Mouse (Mus musculus): ENCODE measurements at regions not wholly inside any gene's neighbourhood (a gene's known extent, or its start where the extent isn't known, plus 50 kb on each side); places are given as distances from the start of the nearest gene placed in this dataset.

- Histone ChIP-seq H3K79me2 (replicated peaks; ENCODE audit: control insufficient read depth, insufficient read depth, low read length) (no peaks in the 10 kb centered on the region), H3K27ac (no peak overlapping the region), H3K9ac (ENCODE audit: low read depth, low read length) (no peak overlapping the region), H3K4me3 (no peak overlapping the region), H3K4me1 (ENCODE audit: control insufficient read depth, insufficient read depth, low read length) (no peaks in the 10 kb centered on the region), H3K27me3 (ENCODE audit: control insufficient read depth, insufficient read depth, low read length) (no peaks in the 10 kb centered on the region), H3K36me3 (ENCODE audit: control insufficient read depth, insufficient read depth, low read length) (no peaks in the 10 kb centered on the region)
- intact Hi-C loops (cut with DNase I): no loop called here
- DNase-seq: no peak
- 62% methylated on average over 5 of the region's 5 CpGs for WGBS
- TF ChIP-seq EP300 (IDR thresholded peaks at IDR 0.05; ENCODE audit: insufficient read depth, low read depth, low read length) (no peak), CTCF (IDR thresholded peaks at IDR 0.05) (no peak), POLR2A (IDR thresholded peaks at IDR 0.05; ENCODE audit: insufficient read depth, low read depth, low read length) (no peak)
These were observed 252.1 kb downstream of the Lipi start for GRCm38 (mm10) chr16:75333750-75334149.

- H3K36me3 ChIP-seq (ENCODE audit: control insufficient read depth, insufficient read depth, low read length): no peaks in the 10 kb centered on the region
- no peak for TF ChIP-seq POLR2A (IDR thresholded peaks at IDR 0.05; ENCODE audit: insufficient read depth, low read depth, low read length)
- TF ChIP-seq CTCF (IDR thresholded peaks at IDR 0.05): no peak
- TF ChIP-seq EP300 (IDR thresholded peaks at IDR 0.05; ENCODE audit: insufficient read depth, low read depth, low read length): no peak
- 81% methylated on average over 4 of the region's 4 CpGs for WGBS
- no peaks in the 10 kb centered on the region for H3K79me2 ChIP-seq (replicated peaks; ENCODE audit: control insufficient read depth, insufficient read depth, low read length)
- H3K4me1 ChIP-seq (ENCODE audit: control insufficient read depth, insufficient read depth, low read length): no peaks in the 10 kb centered on the region
- DNase-seq: no peak
- H3K27ac ChIP-seq: no peak overlapping the region
- no peak overlapping the region for H3K9ac ChIP-seq (ENCODE audit: low read depth, low read length)
- intact Hi-C loops (cut with DNase I): no loop called here
- no peaks in the 10 kb centered on the region for H3K27me3 ChIP-seq (ENCODE audit: control insufficient read depth, insufficient read depth, low read length)
- no peak overlapping the region for H3K4me3 ChIP-seq
These were observed 253.0 kb downstream of the Lipi start for GRCm38 (mm10) chr16:75332853-75333252.

- no peak overlapping the region for H3K27ac ChIP-seq
- H3K9ac ChIP-seq (ENCODE audit: low read depth, low read length): no peak overlapping the region
- H3K4me1 ChIP-seq (ENCODE audit: control insufficient read depth, insufficient read depth, low read length): no peaks in the 10 kb centered on the region
- DNase-seq: no peak
- no peaks in the 10 kb centered on the region for H3K79me2 ChIP-seq (replicated peaks; ENCODE audit: control insufficient read depth, insufficient read depth, low read length)
- TF ChIP-seq CTCF (IDR thresholded peaks at IDR 0.05): no peak
- no peak for TF ChIP-seq EP300 (IDR thresholded peaks at IDR 0.05; ENCODE audit: insufficient read depth, low read depth, low read length)
- no peak for TF ChIP-seq POLR2A (IDR thresholded peaks at IDR 0.05; ENCODE audit: insufficient read depth, low read depth, low read length)
- 57% methylated on average over 1 of the region's 1 CpGs for WGBS
- intact Hi-C loops (cut with DNase I): no loop called here
- no peaks in the 10 kb centered on the region for H3K36me3 ChIP-seq (ENCODE audit: control insufficient read depth, insufficient read depth, low read length)
- H3K27me3 ChIP-seq (ENCODE audit: control insufficient read depth, insufficient read depth, low read length): no peaks in the 10 kb centered on the region
- H3K4me3 ChIP-seq: no peak overlapping the region
These were observed 260.6 kb downstream of the Lipi start for GRCm38 (mm10) chr16:75325296-75325695.

- DNase-seq: no peak
- Histone ChIP-seq H3K9ac (ENCODE audit: low read depth, low read length) (no peak overlapping the region), H3K79me2 (replicated peaks; ENCODE audit: control insufficient read depth, insufficient read depth, low read length) (no peaks in the 10 kb centered on the region), H3K4me1 (ENCODE audit: control insufficient read depth, insufficient read depth, low read length) (no peaks in the 10 kb centered on the region), H3K36me3 (ENCODE audit: control insufficient read depth, insufficient read depth, low read length) (no peaks in the 10 kb centered on the region), H3K27me3 (ENCODE audit: control insufficient read depth, insufficient read depth, low read length) (no peaks in the 10 kb centered on the region), H3K4me3 (no peak overlapping the region), H3K27ac (no peak overlapping the region)
- no peak for TF ChIP-seq EP300 (IDR thresholded peaks at IDR 0.05; ENCODE audit: insufficient read depth, low read depth, low read length)
- TF ChIP-seq CTCF (IDR thresholded peaks at IDR 0.05): no peak
- TF ChIP-seq POLR2A (IDR thresholded peaks at IDR 0.05; ENCODE audit: insufficient read depth, low read depth, low read length): no peak
- intact Hi-C loops (cut with DNase I): no loop called here
- 58% methylated on average over 4 of the region's 4 CpGs for WGBS
These were observed 281.1 kb downstream of the Lipi start for GRCm38 (mm10) chr16:75304743-75305142.

- intact Hi-C loops (cut with DNase I): no loop called here
- no peaks in the 10 kb centered on the region for H3K36me3 ChIP-seq (ENCODE audit: control insufficient read depth, insufficient read depth, low read length)
- TF ChIP-seq POLR2A (IDR thresholded peaks at IDR 0.05; ENCODE audit: insufficient read depth, low read depth, low read length) (no peak), CTCF (IDR thresholded peaks at IDR 0.05) (no peak), EP300 (IDR thresholded peaks at IDR 0.05; ENCODE audit: insufficient read depth, low read depth, low read length) (no peak)
- H3K4me1 ChIP-seq (ENCODE audit: control insufficient read depth, insufficient read depth, low read length): no peaks in the 10 kb centered on the region
- H3K27me3 ChIP-seq (ENCODE audit: control insufficient read depth, insufficient read depth, low read length): no peaks in the 10 kb centered on the region
- 78% methylated on average over 3 of the region's 3 CpGs for WGBS
- H3K9ac ChIP-seq (ENCODE audit: low read depth, low read length): no peak overlapping the region
- H3K27ac ChIP-seq: no peak overlapping the region
- DNase-seq: no peak
- H3K79me2 ChIP-seq (replicated peaks; ENCODE audit: control insufficient read depth, insufficient read depth, low read length): no peaks in the 10 kb centered on the region
- H3K4me3 ChIP-seq: no peak overlapping the region
These were observed 288.4 kb downstream of the Lipi start for GRCm38 (mm10) chr16:75297416-75297815.

- intact Hi-C loops (cut with DNase I): no loop called here
These were observed 293.0 kb downstream of the Lipi start for GRCm38 (mm10) chr16:75292736-75293428.

More at GRCm38 (mm10) chr16:75292736-75293428, 293.0 kb downstream of the Lipi start:
- Histone ChIP-seq H3K79me2 (replicated peaks; ENCODE audit: control insufficient read depth, insufficient read depth, low read length) (no peaks in the 10 kb centered on the region), H3K4me3 (no peak overlapping the region), H3K27me3 (ENCODE audit: control insufficient read depth, insufficient read depth, low read length) (no peaks in the 10 kb centered on the region), H3K36me3 (ENCODE audit: control insufficient read depth, insufficient read depth, low read length) (no peaks in the 10 kb centered on the region), H3K9ac (ENCODE audit: low read depth, low read length) (no peak overlapping the region), H3K4me1 (ENCODE audit: control insufficient read depth, insufficient read depth, low read length) (no peaks in the 10 kb centered on the region), H3K27ac (no peak overlapping the region)
- 73% methylated on average over 9 of the region's 9 CpGs for WGBS
- no peak for DNase-seq
- TF ChIP-seq POLR2A (IDR thresholded peaks at IDR 0.05; ENCODE audit: insufficient read depth, low read depth, low read length) (no peak), CTCF (IDR thresholded peaks at IDR 0.05) (no peak), EP300 (IDR thresholded peaks at IDR 0.05; ENCODE audit: insufficient read depth, low read depth, low read length) (no peak)

All from heart, adult 2 months (tissue).